Comparison of ENCODE assay signal across 12 mouse cellular contexts in the genomic region with DNA sequence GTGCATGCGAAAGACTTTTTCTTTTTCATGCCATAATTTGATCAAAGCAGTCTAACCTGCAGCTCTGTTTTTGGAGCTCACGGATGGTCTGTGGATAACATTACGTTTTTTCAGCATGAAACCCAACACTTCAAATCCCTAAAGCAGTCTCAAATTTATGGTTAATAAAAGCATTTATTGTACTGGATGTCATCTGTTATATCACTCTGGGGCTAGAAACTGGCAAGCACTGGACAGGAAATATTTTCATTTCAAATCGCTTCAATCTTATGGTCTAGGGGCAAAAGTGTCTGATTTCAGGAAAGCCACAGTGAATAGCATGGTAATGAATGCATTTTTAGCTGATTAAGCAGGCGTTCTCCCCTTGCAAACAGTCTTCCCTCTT. TPM values are rescaled to one million over a fixed set of nuclear protein-coding genes. Genes with fewer than 3 reads are reported as not detected.
DNase-seq lines count a peak whose midpoint lies in the region; ATAC-seq and TF ChIP-seq lines count a peak whose summit lies in the region.
"Had no signal": no experiment of that assay in that cellular context is flagged by ENCODE, and none has a peak within 500 bp of the region (broad histone marks: within the 10 kb centered on the region; RNA-seq: fewer than 3 reads in every experiment).

No protein-coding gene starts in this region.

- peak; percentile 82 for ATAC-seq in embryonic facial prominence, embryonic 12.5 days (ENCODE audit: insufficient number of reproducible peaks, insufficient read depth, low FRiP score, low TSS enrichment)
- no peak for ATAC-seq in hindbrain, embryonic 12.5 days (ENCODE audit: low FRiP score)
- no peak for ATAC-seq in midbrain, embryonic 11.5 days (ENCODE audit: low FRiP score)
- ATAC-seq in stomach, postnatal 0 days (ENCODE audit: low FRiP score, low TSS enrichment) = no peak

- no peak for TF ChIP-seq CTCF in stomach, postnatal 0 days (IDR thresholded peaks at IDR 0.05; ENCODE audit: low read depth)

- no peak overlapping the region for H3K4me2 ChIP-seq in embryonic facial prominence, embryonic 12.5 days (replicated peaks)
- peak overlapping the region; percentile 36 for H3K4me2 ChIP-seq in hindbrain, embryonic 12.5 days (replicated peaks)
- peak overlapping the region; percentile 32; the same call in 1 of the 2 replicates for H3K4me2 ChIP-seq in midbrain, embryonic 11.5 days
- H3K4me2 ChIP-seq in stomach, postnatal 0 days (replicated peaks; ENCODE audit: low read depth) = no peak overlapping the region
- H3K4me2 ChIP-seq: heart, embryonic 11.5 days had no signal

- TF ChIP-seq EP300 in stomach, postnatal 0 days (optimal IDR thresholded peaks at IDR 0.05) = no peak

- peak; percentile 19 for DNase-seq in 416B (ENCODE audit: low read depth)
- DNase-seq in midbrain, embryonic 11.5 days (ENCODE audit: low spot score, missing footprints) = peak; percentile 90
- no peak for DNase-seq in spleen, postnatal 10 days (ENCODE audit: low spot score in 2 of 2)
- DNase-seq in stomach, postnatal 0 days (ENCODE audit: low spot score) = no peak
- no peak for DNase-seq in gastrocnemius, postnatal 25 days
- DNase-seq in urinary bladder, adult 2 months (ENCODE audit: low spot score) = no peak
- DNase-seq: left cerebral cortex, postnatal 4 days had no signal

- no peak overlapping the region for H3K4me3 ChIP-seq in embryonic facial prominence, embryonic 12.5 days
- H3K4me3 ChIP-seq in hindbrain, embryonic 12.5 days = no peak overlapping the region
- H3K4me3 ChIP-seq in midbrain, embryonic 11.5 days (ENCODE audit: low read depth, low read length) = no peak overlapping the region
- no peak overlapping the region for H3K4me3 ChIP-seq in stomach, postnatal 0 days (ENCODE audit: low read depth, low read length)

- WGBS in embryonic facial prominence, embryonic 12.5 days = 10% methylated on average over 5 of the region's 5 CpGs
- 26% methylated on average over 5 of the region's 5 CpGs for WGBS in hindbrain, embryonic 12.5 days
- WGBS in midbrain, embryonic 11.5 days = 25% methylated on average over 5 of the region's 5 CpGs
- 63% methylated on average over 5 of the region's 5 CpGs for WGBS in stomach, postnatal 0 days

- peaks cover 63% of the 10 kb centered on the region for H3K4me1 ChIP-seq in embryonic facial prominence, embryonic 12.5 days
- peaks cover 52% of the 10 kb centered on the region for H3K4me1 ChIP-seq in hindbrain, embryonic 12.5 days
- peaks cover 47% of the 10 kb centered on the region for H3K4me1 ChIP-seq in midbrain, embryonic 11.5 days (ENCODE audit: control insufficient read depth, insufficient read depth, low read length)
- H3K4me1 ChIP-seq in stomach, postnatal 0 days (replicated peaks; ENCODE audit: control insufficient read depth, insufficient read depth) = no peaks in the 10 kb centered on the region

- no peaks in the 10 kb centered on the region for H3K36me3 ChIP-seq in embryonic facial prominence, embryonic 12.5 days
- H3K36me3 ChIP-seq in hindbrain, embryonic 12.5 days = 0 out of 2 replicates have a peak, but pooled peaks cover 3% of the 10 kb centered on the region
- H3K36me3 ChIP-seq in midbrain, embryonic 11.5 days (ENCODE audit: control insufficient read depth, insufficient read depth, low read length) = no peaks in the 10 kb centered on the region
- no peaks in the 10 kb centered on the region for H3K36me3 ChIP-seq in stomach, postnatal 0 days (ENCODE audit: control insufficient read depth, insufficient read depth, low read length)

- H3K9ac ChIP-seq in embryonic facial prominence, embryonic 12.5 days = no peak overlapping the region
- H3K9ac ChIP-seq in hindbrain, embryonic 12.5 days = no peak overlapping the region
- peak overlapping the region; percentile 37; the same call in 1 of the 2 replicates for H3K9ac ChIP-seq in midbrain, embryonic 11.5 days (ENCODE audit: low read length)
- no peak overlapping the region for H3K9ac ChIP-seq in stomach, postnatal 0 days (ENCODE audit: low read length)

- H3K27ac ChIP-seq in embryonic facial prominence, embryonic 12.5 days = peak overlapping the region; percentile 96
- peak overlapping the region; percentile 88 for H3K27ac ChIP-seq in hindbrain, embryonic 12.5 days
- H3K27ac ChIP-seq in midbrain, embryonic 11.5 days (ENCODE audit: low read depth, low read length) = peak overlapping the region; percentile 83
- no peak overlapping the region for H3K27ac ChIP-seq in stomach, postnatal 0 days (replicated peaks)

- no peaks in the 10 kb centered on the region for H3K27me3 ChIP-seq in embryonic facial prominence, embryonic 12.5 days
- H3K27me3 ChIP-seq in hindbrain, embryonic 12.5 days = peaks cover 8% of the 10 kb centered on the region; the same call in 1 of the 2 replicates
- peaks cover 9% of the 10 kb centered on the region for H3K27me3 ChIP-seq in midbrain, embryonic 11.5 days (ENCODE audit: control insufficient read depth, insufficient read depth, low read length)
- H3K27me3 ChIP-seq in stomach, postnatal 0 days (ENCODE audit: control insufficient read depth, insufficient read depth, low read length) = no peaks in the 10 kb centered on the region

- no peaks in the 10 kb centered on the region for H3K9me3 ChIP-seq in embryonic facial prominence, embryonic 12.5 days
- H3K9me3 ChIP-seq in hindbrain, embryonic 12.5 days (replicated peaks) = no peaks in the 10 kb centered on the region
- no peaks in the 10 kb centered on the region for H3K9me3 ChIP-seq in midbrain, embryonic 11.5 days (ENCODE audit: control insufficient read depth, low read length)
- H3K9me3 ChIP-seq in stomach, postnatal 0 days (ENCODE audit: control insufficient read depth, low read length) = no peaks in the 10 kb centered on the region

RNA-seq across cellular contexts. Expression of a gene that starts 12.8 kb away (rescaled TPM):
- 10.3 and 11.2 TPM in 2 replicates for polyA plus RNA-seq in embryonic facial prominence, embryonic 12.5 days (2016; fragmentation: Nextera tagmentation; extraction: Ambion mirVana)
- polyA plus RNA-seq in hindbrain, embryonic 12.5 days (2016; fragmentation: Nextera tagmentation; extraction: Ambion mirVana) = 7.6 and 8.6 TPM in 2 replicates
- polyA plus RNA-seq in midbrain, embryonic 11.5 days (2014; fragmentation: Nextera tagmentation; extraction: Ambion mirVana) = 3.3 and 4.7 TPM in 2 replicates
- 1.0 and 1.1 TPM in 2 replicates for polyA plus RNA-seq in stomach, postnatal 0 days (2015; fragmentation: Nextera tagmentation; extraction: Ambion mirVana)
- total RNA-seq in gastrocnemius, postnatal 25 days (2021) = 1 to 10 TPM; 2.1 to 2.4 TPM
- polyA plus RNA-seq in urinary bladder, adult 2 months (2012; rRNA removed) = 6.3 and 7.1 TPM in 2 replicates

RNA-seq across cellular contexts. Expression of a gene that starts 57.3 kb away (rescaled TPM):
- 0.88 and 2.7 TPM in 2 replicates for polyA plus RNA-seq in embryonic facial prominence, embryonic 12.5 days (2016; fragmentation: Nextera tagmentation; extraction: Ambion mirVana)
- polyA plus RNA-seq in hindbrain, embryonic 12.5 days (2016; fragmentation: Nextera tagmentation; extraction: Ambion mirVana) = 0.23 TPM in 1 of 2 replicates, not detected in the other
- polyA plus RNA-seq in midbrain, embryonic 11.5 days (2014; fragmentation: Nextera tagmentation; extraction: Ambion mirVana) = 0.39 TPM in 1 of 2 replicates, not detected in the other
- polyA plus RNA-seq in stomach, postnatal 0 days (2015; fragmentation: Nextera tagmentation; extraction: Ambion mirVana) = 0.19 TPM in 1 of 2 replicates, not detected in the other
- not detected for total RNA-seq in gastrocnemius, postnatal 25 days (2021)
- polyA plus RNA-seq in urinary bladder, adult 2 months (2012; rRNA removed) = 0.15 and 0.21 TPM in 2 replicates
- total RNA-seq: layer of hippocampus, adult 8-10 months; left cerebral cortex, postnatal 4 days had no signal
- polyA plus RNA-seq: lung, embryonic 16.5 days had no signal

Comparison
In these comparisons a context has a peak if more than half of its experiments do, and no peak if none do; other contexts are left out.
1. DNase-seq: peak in 416B (single experiment) and midbrain, embryonic 11.5 days (single experiment); none in spleen, postnatal 10 days (0 of 2), stomach, postnatal 0 days (single experiment), gastrocnemius, postnatal 25 days (single experiment) and urinary bladder, adult 2 months (single experiment).
2. H3K4me2 ChIP-seq: peak in hindbrain, embryonic 12.5 days (single experiment) and midbrain, embryonic 11.5 days (single experiment); none in embryonic facial prominence, embryonic 12.5 days (single experiment) and stomach, postnatal 0 days (single experiment).